Mouse (Mus musculus) liver, adult 10 weeks (tissue): ENCODE results near the gene Igf2bp3. TPM values are rescaled to one million over a fixed set of nuclear protein-coding genes. Genes with fewer than 3 reads are reported as not detected.

ENCODE experiments used
- polyA plus RNA-seq: library from polyadenylated mRNA; stranded (reverse); fragments of 350-450 nt; fragmentation: Illumina TruSeq; extraction: RNeasy Lipid Tissue Mini Kit (QIAGEN cat#74804); gene quantifications from one replicate; pipeline ENCODE4 v1.2.3, GENCODE M21; 2014; ENCODE audit warnings: low read depth, low replicate concordance

Igf2bp3 gene
- polyA plus RNA-seq = not detected

DNA sequence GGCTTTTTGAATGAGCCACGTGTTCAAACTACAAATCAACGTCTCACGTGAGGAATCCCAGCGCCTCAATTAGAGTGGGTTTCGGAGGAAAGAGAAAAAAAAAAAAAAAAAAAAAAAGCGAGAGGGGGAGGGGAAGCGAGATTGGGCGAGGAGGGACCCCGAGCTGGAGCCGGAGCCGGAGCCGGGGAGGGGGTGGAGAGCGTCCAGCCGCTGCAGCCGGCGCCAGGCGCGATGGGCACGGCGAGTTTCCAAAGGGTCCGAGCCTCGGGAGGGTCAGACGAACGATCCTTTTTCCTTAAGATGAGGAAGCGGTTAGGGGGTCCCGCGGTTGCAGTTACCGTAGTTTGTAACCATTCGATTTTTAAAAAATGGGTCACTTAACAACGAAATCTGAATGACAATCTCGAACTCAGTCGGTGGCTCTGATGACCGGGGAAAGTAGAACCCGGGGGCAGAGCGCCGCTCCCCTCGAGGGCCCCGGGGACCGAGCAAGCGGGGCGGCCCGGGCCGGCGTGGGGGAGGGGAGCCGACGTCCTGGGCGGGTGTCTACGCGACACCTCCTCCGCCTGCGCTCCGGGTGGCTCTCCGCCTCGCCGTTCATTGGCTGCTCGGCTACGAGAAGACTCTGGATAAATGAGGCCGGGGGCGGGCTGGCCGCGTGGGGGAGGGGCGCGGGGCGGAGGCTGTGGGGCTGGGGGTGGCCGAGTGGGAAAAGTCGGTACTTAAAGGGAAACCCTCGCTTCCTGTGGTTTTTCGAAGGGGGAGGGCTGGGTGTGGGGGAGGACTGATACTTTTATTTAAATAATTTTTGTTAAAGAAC, at the start of gene Igf2bp3:
Igf2bp3 (minus strand) TSS at position 30 of the 820 bp plus-strand sequence.

DNA sequence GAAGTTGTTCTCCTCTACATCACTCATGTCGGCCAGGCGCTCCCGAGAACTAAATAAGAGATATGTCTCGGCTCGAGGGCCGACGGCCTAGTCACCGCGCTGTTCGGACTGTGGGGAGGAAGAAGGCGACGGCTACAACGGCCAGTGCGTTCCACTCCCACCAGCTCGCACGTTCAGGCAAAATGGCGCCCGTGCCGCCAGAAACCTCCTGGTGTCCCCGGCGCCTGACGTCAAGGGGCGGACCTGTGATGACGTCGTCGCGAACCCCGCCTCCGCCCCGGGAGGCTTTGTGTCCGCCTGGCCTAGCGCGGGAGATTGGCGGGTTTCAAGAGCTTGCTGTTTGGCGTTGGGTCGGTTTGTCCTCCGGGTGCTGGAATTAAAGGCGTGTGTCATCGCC, 49.1 kb upstream of the Igf2bp3 start, which contains the start of gene Tra2a:
Tra2a (minus strand) TSS at position 187 of the 397 bp plus-strand sequence.

DNA sequence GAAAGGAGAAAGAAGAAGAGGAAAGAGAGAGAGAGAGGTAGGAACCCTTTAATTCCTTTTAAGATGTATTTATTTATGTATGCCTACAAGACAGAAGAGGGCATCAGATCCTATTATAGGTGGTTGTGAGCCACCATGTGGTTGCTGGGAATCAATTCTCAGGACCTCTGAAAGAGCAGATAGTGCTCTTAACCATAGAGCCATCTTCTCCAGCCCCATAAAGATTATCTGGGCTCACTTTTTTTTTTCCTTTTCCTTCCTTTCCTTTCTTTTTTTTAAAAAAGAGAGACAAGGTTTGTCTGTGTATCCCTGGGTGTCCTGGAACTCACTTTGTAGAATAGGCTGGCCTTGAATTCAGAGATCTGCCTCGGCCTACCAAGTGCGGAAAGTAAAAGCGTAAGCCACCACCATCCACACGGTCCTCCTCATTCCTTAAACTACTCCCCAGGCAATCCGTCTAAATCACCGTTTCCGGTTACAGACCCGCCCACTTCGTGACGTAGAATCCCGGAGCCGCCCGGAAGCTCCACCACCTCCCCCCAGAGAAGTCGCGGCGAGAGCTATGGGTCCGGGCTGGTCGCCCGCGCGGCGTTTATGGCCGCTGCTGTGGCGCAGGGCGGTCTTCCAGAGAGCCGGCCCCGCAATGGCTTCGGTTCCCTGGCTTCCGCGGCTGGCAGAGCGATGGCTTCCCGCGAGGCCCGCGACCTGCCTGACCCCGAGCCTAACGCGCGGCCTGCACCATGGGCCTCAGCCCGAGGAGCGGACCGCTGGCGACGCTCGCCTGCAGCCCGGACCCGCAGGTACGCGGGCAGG, 141.2 kb downstream of the Igf2bp3 start, which contains the start of gene Malsu1:
Malsu1 (plus strand) TSS at position 492 of the 813 bp plus-strand sequence.

DNA sequence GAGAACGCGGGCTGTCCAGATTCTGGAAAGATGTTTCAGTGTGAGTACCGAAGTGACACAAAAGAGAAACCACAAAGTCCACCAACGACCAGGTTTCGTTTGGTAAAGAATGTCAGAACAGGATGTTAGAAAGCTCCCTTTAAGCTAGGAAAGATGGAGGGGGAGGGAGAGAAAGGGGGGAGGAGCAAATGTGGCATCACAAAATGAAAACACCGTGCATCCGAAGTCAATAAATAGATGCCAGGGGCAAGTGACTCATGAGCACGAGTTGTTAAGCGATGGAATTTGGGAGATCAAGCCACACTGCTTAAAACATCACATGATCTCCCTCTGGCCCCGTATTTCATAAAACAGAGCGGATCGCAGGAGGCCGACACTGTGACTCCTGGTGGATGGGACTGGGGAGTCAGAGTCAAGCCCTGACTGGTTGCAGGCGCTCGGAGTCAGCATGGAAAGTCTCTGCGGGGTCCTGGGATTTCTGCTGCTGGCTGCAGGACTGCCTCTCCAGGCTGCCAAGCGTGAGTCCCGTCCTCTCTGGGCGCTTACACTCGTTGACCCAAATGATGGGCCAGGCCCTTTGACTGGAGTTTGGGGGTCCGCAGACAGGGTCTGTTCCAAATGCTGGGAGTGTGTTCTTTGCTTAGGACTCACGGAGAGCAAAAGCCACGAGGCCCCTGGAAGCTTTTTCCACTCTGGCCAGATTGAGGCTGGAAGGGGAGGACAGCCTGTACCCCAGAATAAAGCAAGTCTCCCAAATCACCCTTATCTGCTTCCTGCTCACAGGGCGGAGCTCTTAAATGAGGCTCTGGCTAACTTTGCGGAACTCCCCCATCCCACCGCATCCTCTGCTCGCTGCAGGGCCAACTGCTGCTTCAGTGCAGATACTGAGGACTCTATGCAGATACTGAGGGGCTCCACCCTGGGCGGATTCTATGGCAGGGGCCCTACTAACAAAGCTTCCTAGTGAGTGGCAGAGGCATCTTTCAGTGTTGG, 178.2 kb downstream of the Igf2bp3 start, which contains the start of gene Gpnmb:
Gpnmb (plus strand) TSS at position 272 of the 993 bp plus-strand sequence.

Other genes with a start within 250 kb of the Igf2bp3 start
- not detected for gene Doxl2, start 240.0 kb downstream of the Igf2bp3 start, polyA plus RNA-seq
- gene Svs1, start 228.1 kb downstream of the Igf2bp3 start, polyA plus RNA-seq = not detected
- gene Gpnmb, start 178.4 kb downstream of the Igf2bp3 start, polyA plus RNA-seq = not detected
- 23.5 TPM for gene Malsu1, start 141.2 kb downstream of the Igf2bp3 start, polyA plus RNA-seq
- gene Tra2a, start 49.1 kb upstream of the Igf2bp3 start, polyA plus RNA-seq = 39.6 TPM
- gene Ccdc126, start 104.3 kb upstream of the Igf2bp3 start, polyA plus RNA-seq = 2.7 TPM
- 0.61 TPM for gene Fam221a, start 152.8 kb upstream of the Igf2bp3 start, polyA plus RNA-seq
- not detected for gene Stk31, start 180.6 kb upstream of the Igf2bp3 start, polyA plus RNA-seq